Mouse (Mus musculus) heart, embryonic 14.5 days (tissue): ENCODE measurements around the gene Ddx5. TPM values are rescaled to one million over a fixed set of nuclear protein-coding genes. Genes with fewer than 3 reads are reported as not detected.
"Not testable (repeated sequence)": the region's sequence is repeated elsewhere in the genome, so short reads cannot be mapped to it uniquely, and the experiment has no call there.

ENCODE experiments used
- ATAC-seq: fragments of 200-750 bp; cut with Nextera tagmentation; 2 replicates; pipeline ENCODE4 v1.8.0; 2017; ENCODE audit warnings: low read depth, moderate TSS enrichment; ENCODE audit not compliant: insufficient number of reproducible peaks, insufficient read depth, low FRiP score
- H3K27ac ChIP-seq, 2 experiments: fragments of 200-500 bp in 1 of 2; fragments of 300-500 bp in 1 of 2; sonication (generic) in 1 of 2; replicated peaks in 1 of 2; 2 replicates each; pipeline ENCODE4 v1.5.1; 2012 to 2014; ENCODE audit warnings: low read depth in 2 of 2, low read length in 2 of 2, control low read depth in 1 of 2, mild to moderate bottlenecking in 1 of 2, mixed read lengths in 1 of 2; ENCODE audit not compliant: control insufficient read depth in 1 of 2, insufficient read depth in 1 of 2
- H3K27me3 ChIP-seq: fragments of 300-500 bp; sonication (generic); 2 replicates; pipeline ENCODE4 v1.6.1; 2014; ENCODE audit warnings: mild to moderate bottlenecking, low read length, control low read depth; ENCODE audit not compliant: control insufficient read depth, insufficient read depth
- H3K36me3 ChIP-seq: fragments of 300-500 bp; sonication (generic); 2 replicates; pipeline ENCODE4 v1.6.1; 2014; ENCODE audit warnings: mild to moderate bottlenecking, control low read depth, low read length, mixed read lengths; ENCODE audit not compliant: control insufficient read depth, insufficient read depth
- H3K4me1 ChIP-seq, 2 experiments: fragments of 200-500 bp in 1 of 2; fragments of 300-500 bp in 1 of 2; sonication (generic) in 1 of 2; 2 replicates each; pipeline ENCODE4 v1.6.1; 2012 to 2014; ENCODE audit warnings: low read length in 2 of 2, control low read depth in 1 of 2, mixed read lengths in 1 of 2; ENCODE audit not compliant: control insufficient read depth in 2 of 2, insufficient read depth in 2 of 2
- H3K4me2 ChIP-seq: fragments of 300-500 bp; sonication (generic); 2 replicates; pipeline ENCODE4 v1.6.1; 2014; ENCODE audit warnings: mild to moderate bottlenecking, low read length
- H3K4me3 ChIP-seq, 2 experiments: fragments of 200-500 bp in 1 of 2; fragments of 300-500 bp in 1 of 2; sonication (generic) in 1 of 2; 2 replicates each; pipeline ENCODE4 v1.5.1; 2012 to 2014; ENCODE audit warnings: low read length in 2 of 2, mild to moderate bottlenecking in 2 of 2, control low read depth in 1 of 2, low read depth in 1 of 2, moderate library complexity in 1 of 2; ENCODE audit not compliant: control insufficient read depth in 1 of 2, insufficient read depth in 1 of 2
- H3K9ac ChIP-seq: fragments of 300-500 bp; sonication (generic); 2 replicates; pipeline ENCODE4 v1.6.1; 2014; ENCODE audit warnings: mild to moderate bottlenecking, low read length
- H3K9me3 ChIP-seq: fragments of 300-500 bp; sonication (generic); 2 replicates; pipeline ENCODE4 v1.6.1; 2016; ENCODE audit warnings: low read length, control low read depth; ENCODE audit not compliant: control insufficient read depth
- WGBS: fragments of 180-500 bp; shearing (Covaris S2); extraction: QIAGEN DNeasy Blood & Tissue Kit; methylation state at CpG from one replicate; pipeline ENCODE4 v1.1.7; 2014; 5-methylcytosine and 5-hydroxymethylcytosine counted together
- polyA plus RNA-seq: library from polyadenylated mRNA; unstranded; fragments of >200 nt; fragmentation: Nextera tagmentation; extraction: Ambion mirVana; gene quantifications from 2 replicates; pipeline ENCODE4 v1.2.1, GENCODE M21; 2014

Gene Ddx5
- polyA plus RNA-seq, 1 experiment from 2014 or later: 251 TPM

GRCm38 (mm10) chr11:106782271-106782670, 6.7 kb downstream of the Ddx5 start:
- H3K9me3 ChIP-seq, H3K9ac ChIP-seq, H3K4me3 ChIP-seq, ATAC-seq, H3K27me3 ChIP-seq, H3K4me2 ChIP-seq, H3K27ac ChIP-seq: not testable (repeated sequence)
- Histone ChIP-seq H3K36me3 (peaks cover 77% of the 10 kb centered on the region), H3K4me1 (peaks cover 0 to 29% of the 10 kb centered on the region in 2 experiments; a peak in 2 of 4 replicates)
- 84% methylated on average over 7 of the region's 7 CpGs for WGBS

- H3K4me3 ChIP-seq: no peak overlapping the region
- no peak for ATAC-seq
- H3K9me3 ChIP-seq: no peaks in the 10 kb centered on the region
- H3K4me1 ChIP-seq: peaks cover 0 to 19% of the 10 kb centered on the region in 2 experiments; a peak in 2 of 4 replicates
- WGBS: 75% methylated on average over 6 of the region's 6 CpGs
- H3K4me2 ChIP-seq: no peak overlapping the region
- no peaks in the 10 kb centered on the region for H3K27me3 ChIP-seq
- no peak overlapping the region; a peak in 1 of 4 replicates for H3K27ac ChIP-seq
- no peak overlapping the region; the same call in 1 of the 2 replicates for H3K9ac ChIP-seq
- peaks cover 75% of the 10 kb centered on the region for H3K36me3 ChIP-seq
These were observed 8.3 kb downstream of the Ddx5 start for GRCm38 (mm10) chr11:106780590-106781220.

- WGBS: 70% methylated on average over 4 of the region's 4 CpGs
- Histone ChIP-seq H3K27me3 (no peaks in the 10 kb centered on the region), H3K9me3 (no peaks in the 10 kb centered on the region), H3K4me3 (peak overlapping the region in 1 of 2 experiments; percentile 68; a peak in 1 of 4 replicates), H3K4me1 (peaks cover 0 to 13% of the 10 kb centered on the region in 2 experiments; a peak in 1 of 4 replicates), H3K4me2 (peak overlapping the region; percentile 79), H3K27ac (peak overlapping the region; percentile 81 to 97; a peak in 3 of 4 replicates), H3K9ac (peak overlapping the region; percentile 87; the same call in 1 of the 2 replicates), H3K36me3 (peaks cover 75% of the 10 kb centered on the region)
- ATAC-seq: no peak
These were observed 8.9 kb downstream of the Ddx5 start for GRCm38 (mm10) chr11:106780089-106780425.

GRCm38 (mm10) chr11:106779388-106780088, 9.4 kb downstream of the Ddx5 start, which contains the start of gene Polg2:
TSS of gene Polg2 (minus strand) at chr11:106779537.
- Histone ChIP-seq H3K4me3 (peak within 1 kb of the TSS; percentile 59 to 68), H3K9ac (peak within 1 kb of the TSS; percentile 87), H3K27me3 (no peaks in the 10 kb centered on the region), H3K4me1 (peaks cover 0 to 13% of the 10 kb centered on the region in 2 experiments; a peak in 1 of 4 replicates), H3K36me3 (peaks cover 75% of the 10 kb centered on the region), H3K27ac (peak within 1 kb of the TSS; percentile 81 to 97), H3K4me2 (peak within 1 kb of the TSS; percentile 79), H3K9me3 (no peaks in the 10 kb centered on the region)
- 2% methylated on average over 30 of the region's 30 CpGs for WGBS
- ATAC-seq: peak; percentile 96

DNA sequence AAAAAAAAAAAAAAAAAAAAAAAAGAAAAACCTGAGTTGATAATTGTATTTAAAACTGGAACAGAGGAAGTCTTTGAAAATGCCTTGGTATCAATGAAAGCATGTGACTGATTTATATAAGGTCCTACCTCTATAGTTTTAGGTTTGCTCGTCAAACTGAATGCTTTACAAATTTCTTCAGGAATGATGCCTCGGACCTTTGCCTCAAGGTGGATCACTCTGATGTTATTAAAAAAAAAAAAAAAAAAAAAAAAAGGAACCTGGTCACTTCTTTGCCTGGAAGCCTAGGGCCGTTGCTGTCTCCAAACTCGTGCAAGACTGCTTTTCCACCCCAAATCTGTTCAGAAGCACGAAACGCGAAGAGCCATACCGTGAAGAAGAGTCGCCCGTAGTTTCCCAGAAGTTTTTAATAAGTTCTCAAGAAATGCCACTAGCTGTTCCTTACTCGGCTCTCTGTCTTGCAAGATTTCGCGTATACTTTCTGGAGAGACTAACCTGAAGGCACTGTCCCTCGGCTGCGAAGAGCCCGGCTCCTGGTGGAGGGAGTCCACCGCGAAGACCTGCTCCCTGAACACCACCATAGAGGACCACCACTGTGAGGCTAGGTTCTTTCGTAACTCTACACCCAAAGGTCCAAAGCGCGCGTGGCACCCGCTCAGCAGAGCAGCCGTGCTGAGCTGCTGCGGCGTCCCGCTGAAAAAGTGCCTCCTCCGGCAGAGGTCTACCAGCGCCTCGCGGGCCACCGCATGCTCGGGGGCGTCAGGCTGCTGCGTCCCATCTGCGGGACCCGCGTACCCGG, 10.2 kb downstream of the Ddx5 start:
- Histone ChIP-seq H3K9ac (peak overlapping the region; percentile 87), H3K36me3 (peaks cover 75% of the 10 kb centered on the region), H3K4me3 (peak overlapping the region; percentile 59 to 68), H3K4me2 (peak overlapping the region; percentile 79), H3K4me1 (peaks cover 0 to 13% of the 10 kb centered on the region in 2 experiments; a peak in 1 of 4 replicates), H3K27ac (peak overlapping the region; percentile 81 to 97), H3K9me3 (no peaks in the 10 kb centered on the region), H3K27me3 (no peaks in the 10 kb centered on the region)
- 3% methylated on average over 39 of the region's 39 CpGs for WGBS
- peak; percentile 0; the same call in 1 of the 2 replicates for ATAC-seq

GRCm38 (mm10) chr11:106778132-106778531, 10.9 kb downstream of the Ddx5 start:
- Histone ChIP-seq H3K9ac (peak overlapping the region; percentile 25; the same call in 1 of the 2 replicates), H3K9me3 (no peaks in the 10 kb centered on the region), H3K4me3 (0 out of 4 replicates have a peak overlapping the region, but pooled peaks of 1 of the 2 experiments have one; percentile 68), H3K4me1 (peaks cover 0 to 13% of the 10 kb centered on the region in 2 experiments; a peak in 1 of 4 replicates), H3K36me3 (peaks cover 75% of the 10 kb centered on the region), H3K27me3 (no peaks in the 10 kb centered on the region), H3K4me2 (peak overlapping the region; percentile 79), H3K27ac (no peak overlapping the region)
- no peak for ATAC-seq
- 89% methylated on average over 7 of the region's 7 CpGs for WGBS

DNA sequence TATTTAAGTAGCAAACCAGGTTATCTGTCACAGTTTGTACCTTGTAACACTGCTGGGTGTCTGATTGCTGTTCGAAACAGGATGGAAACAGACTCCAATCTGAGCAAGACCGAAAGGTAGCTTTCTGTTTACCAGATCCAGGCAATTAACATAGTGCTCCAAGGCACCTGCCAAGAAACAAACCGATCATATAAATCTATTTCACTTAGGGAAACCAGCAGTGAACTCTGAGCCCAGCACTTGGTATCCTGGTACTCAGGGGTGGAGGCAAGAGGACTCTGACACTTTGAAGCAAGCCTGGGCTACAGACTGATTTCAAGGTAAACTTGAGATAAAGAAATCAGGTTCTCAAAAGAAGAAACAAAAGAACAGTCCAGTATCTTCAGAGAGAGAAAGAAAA, 11.6 kb downstream of the Ddx5 start:
- H3K4me2 ChIP-seq: 0 out of 2 replicates have a peak overlapping the region, but pooled peaks have one; percentile 4
- no peak overlapping the region for H3K27ac ChIP-seq
- WGBS: 91% methylated on average over 3 of the region's 3 CpGs
- H3K4me3 ChIP-seq: no peak overlapping the region
- no peak for ATAC-seq
- H3K36me3 ChIP-seq: peaks cover 75% of the 10 kb centered on the region
- H3K4me1 ChIP-seq: peaks cover 0 to 13% of the 10 kb centered on the region in 2 experiments; a peak in 1 of 4 replicates
- 0 out of 2 replicates have a peak overlapping the region, but pooled peaks have one; percentile 34 for H3K9ac ChIP-seq
- H3K27me3 ChIP-seq: no peaks in the 10 kb centered on the region
- H3K9me3 ChIP-seq: no peaks in the 10 kb centered on the region
